Mouse (Mus musculus): ENCODE data around the gene Memo1.

DNA sequence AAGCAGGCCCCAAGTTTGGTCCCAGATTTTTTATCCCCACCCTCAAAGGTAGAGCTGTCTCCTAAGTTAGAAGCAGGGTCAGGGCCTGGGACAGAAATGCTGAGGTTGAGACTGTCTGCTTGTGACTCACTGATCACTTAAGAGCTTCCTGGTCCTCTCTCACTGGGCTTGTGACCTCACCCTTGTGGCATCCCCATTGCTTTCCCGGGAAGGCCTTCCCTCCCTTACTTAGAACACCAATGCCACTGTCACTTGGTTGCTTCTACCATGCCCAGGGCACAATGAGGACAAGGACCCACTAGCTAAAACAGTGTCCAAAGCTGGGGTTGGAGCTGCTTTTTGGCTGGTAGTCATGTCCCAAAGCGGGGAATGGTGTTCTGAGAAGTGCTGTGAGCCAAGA lies 6.7 kb downstream of the Memo1 start:
- TF ChIP-seq TAL1 (IDR thresholded peaks at IDR 0.05; ENCODE audit: low read length) (no peak), GATA1 (IDR thresholded peaks at IDR 0.05; ENCODE audit: low read length) (no peak)

Measured in erythroblast, embryonic 14.5 days (primary cell).